Mouse (Mus musculus) cerebellum, adult 2 months (tissue): ENCODE results near the gene Akt1s1. TPM values are rescaled to one million over a fixed set of nuclear protein-coding genes. Genes with fewer than 3 reads are reported as not detected.

Source experiments
- DNase-seq, 2 experiments: peaks; one replicate each; pipeline ENCODE4 v3.0.0; 2021
- H3K27ac ChIP-seq: fragments of 200-500 bp; 2 replicates; pipeline ENCODE4 v1.5.1; 2012; ENCODE audit warnings: low read length, control low read depth, inconsistent platforms; ENCODE audit not compliant: insufficient read depth
- H3K27me3 ChIP-seq: fragments of 200-500 bp; 2 replicates; pipeline ENCODE4 v1.6.1; 2012; ENCODE audit warnings: inconsistent platforms, mild to moderate bottlenecking, low read length, moderate library complexity; ENCODE audit not compliant: control insufficient read depth, insufficient read depth
- H3K4me1 ChIP-seq: fragments of 200-500 bp; 2 replicates; pipeline ENCODE4 v1.6.1; 2011; ENCODE audit warnings: low read length; ENCODE audit not compliant: control insufficient read depth, insufficient read depth
- H3K4me3 ChIP-seq: fragments of 200-500 bp; replicated peaks from 2 replicates; pipeline ENCODE3; 2011; ENCODE audit warnings: mild to moderate bottlenecking, low read depth, low read length, control low read depth; ENCODE audit not compliant: insufficient read depth
- CTCF ChIP-seq: fragments of 200-500 bp; IDR thresholded peaks from 2 replicates; pipeline ENCODE4 v1.5.1; 2011; ENCODE audit warnings: low read depth, mild to moderate bottlenecking, control low read depth, low read length, moderate library complexity, borderline replicate concordance; ENCODE audit not compliant: insufficient read depth
- POLR2A ChIP-seq: fragments of 200-500 bp; IDR thresholded peaks from 2 replicates; pipeline ENCODE4 v1.6.1; 2011; ENCODE audit warnings: low read length, control low read depth, borderline replicate concordance; ENCODE audit not compliant: insufficient read depth
- WGBS: fragments of 180-500 bp; shearing (Covaris S2); methylation state at CpG from one replicate; pipeline ENCODE4 v1.1.7; 2018; 5-methylcytosine and 5-hydroxymethylcytosine counted together
- polyA plus RNA-seq: library from polyadenylated mRNA; depleted of rRNA; stranded (reverse); fragments of >200 nt; gene quantifications from 2 replicates; pipeline ENCODE4 v1.2.3, GENCODE M21; 2012

Akt1s1 gene
- polyA plus RNA-seq, 1 experiment, result 83.6 TPM

DNA sequence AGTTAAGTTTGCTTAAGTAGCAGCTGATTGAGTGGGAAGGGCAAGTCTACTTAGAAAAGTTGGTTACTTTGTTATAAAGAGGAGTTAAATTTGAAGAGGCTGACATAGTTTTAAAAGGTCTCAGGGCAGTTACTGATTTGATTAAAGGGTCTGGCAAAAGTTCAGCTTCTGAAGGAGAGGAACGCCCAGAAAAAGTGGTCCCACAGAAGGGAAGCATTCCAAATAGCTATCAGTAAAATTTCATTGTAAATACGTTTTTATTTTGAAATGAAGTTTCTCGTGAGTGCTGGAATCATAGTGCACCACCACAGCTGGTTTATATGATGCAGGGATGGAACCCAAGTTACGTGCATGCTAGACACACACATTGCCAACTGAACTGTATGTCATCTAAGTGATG is 16.0 kb upstream of the Akt1s1 start:
- TF ChIP-seq CTCF (no peak), POLR2A (no peak)
- 63% methylated on average over 4 of the region's 4 CpGs for WGBS

DNA sequence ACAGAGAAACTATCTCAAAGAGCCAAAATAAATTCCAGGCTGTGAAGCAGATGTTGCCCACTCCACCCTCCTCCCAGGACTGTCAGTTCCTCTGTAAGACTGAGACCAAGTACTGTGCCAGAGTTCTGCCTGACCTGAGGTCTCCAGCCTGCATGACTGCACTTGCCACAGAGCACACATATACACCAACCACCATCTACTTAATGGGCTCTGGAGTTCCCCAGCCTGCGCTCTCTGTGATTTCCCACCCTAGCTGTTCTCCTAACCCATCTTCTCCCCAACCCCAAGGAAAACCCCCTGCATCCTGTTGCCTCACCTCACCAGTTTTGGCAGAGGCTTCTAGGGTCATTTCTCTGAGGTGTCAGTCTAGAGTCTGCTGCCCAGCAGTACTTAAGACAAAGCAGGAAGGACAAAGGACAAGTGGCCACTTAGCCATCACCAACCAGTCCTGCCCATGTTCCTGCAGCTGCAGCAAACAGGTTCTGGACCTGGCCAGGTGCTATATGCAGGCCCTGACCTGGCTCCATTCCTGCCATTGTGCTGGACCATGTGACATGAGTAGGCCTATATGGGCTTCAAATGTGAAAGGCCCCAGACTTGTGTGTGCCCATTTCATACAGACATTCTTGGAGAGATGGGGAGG is 13.3 kb upstream of the Akt1s1 start:
- 100% methylated on average over 1 of the region's 1 CpGs for WGBS
- H3K27ac ChIP-seq, result no peak overlapping the region
- no peak overlapping the region for H3K4me3 ChIP-seq
- TF ChIP-seq CTCF (no peak), POLR2A (no peak)
- no peak for DNase-seq
- no peaks in the 10 kb centered on the region for H3K27me3 ChIP-seq
- no peaks in the 10 kb centered on the region; the same call in 1 of the 2 replicates for H3K4me1 ChIP-seq

More for the DNA sequence above, 16.0 kb upstream of the Akt1s1 start:
- Histone ChIP-seq H3K27me3 (no peaks in the 10 kb centered on the region), H3K4me3 (no peak overlapping the region), H3K27ac (no peak overlapping the region), H3K4me1 (no peaks in the 10 kb centered on the region)
- DNase-seq, result no peak

DNA sequence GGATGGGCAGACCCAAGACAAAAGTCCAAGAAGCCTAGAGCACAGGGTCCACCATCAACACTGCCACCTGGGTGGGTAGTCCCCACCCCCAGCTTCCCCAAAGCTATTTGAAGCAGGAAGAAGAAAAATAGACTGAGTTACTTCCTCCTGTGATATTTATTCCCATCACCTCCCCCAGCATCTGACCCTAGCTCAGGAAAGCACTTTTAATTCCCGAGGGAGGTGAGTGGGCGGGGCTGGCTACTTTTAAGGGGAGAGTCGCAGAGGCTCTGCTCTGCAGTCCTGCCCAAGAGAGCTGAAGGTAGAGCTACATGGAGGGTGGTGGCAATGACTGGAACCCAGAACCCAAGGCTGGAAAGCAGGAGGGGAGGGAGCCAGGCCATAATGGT is 12.8 kb upstream of the Akt1s1 start:
- WGBS, result 58% methylated on average over 3 of the region's 3 CpGs

DNA sequence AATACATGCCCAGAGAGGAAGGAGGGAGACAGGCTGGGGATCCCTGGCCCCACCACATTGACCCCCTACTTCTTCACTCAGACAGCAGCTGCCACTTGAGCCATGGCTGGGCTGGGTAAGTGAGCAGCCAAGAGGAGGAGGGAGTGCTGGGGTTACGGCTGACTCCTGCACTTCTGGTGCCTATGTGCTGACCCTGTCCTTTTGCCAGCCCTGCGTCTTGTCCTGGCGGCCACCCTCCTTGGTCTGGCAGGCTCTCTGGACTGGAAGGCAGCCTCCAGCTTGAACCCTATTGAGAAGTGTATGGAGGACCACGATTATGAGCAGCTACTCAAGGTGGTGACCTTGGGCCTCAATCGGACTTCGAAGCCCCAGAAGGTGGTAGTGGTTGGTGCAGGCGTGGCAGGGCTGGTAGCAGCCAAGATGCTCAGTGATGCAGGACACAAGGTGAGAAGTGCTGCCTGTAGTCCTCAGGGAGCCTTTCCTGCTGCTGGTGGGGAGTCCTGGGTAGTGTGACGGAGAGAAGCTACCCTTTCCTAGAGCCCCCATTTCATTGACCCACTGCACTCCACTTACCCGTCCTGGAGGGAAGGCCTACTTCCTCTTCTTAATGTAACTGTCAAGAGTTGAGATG is 12.3 kb upstream of the Akt1s1 start:
- no peak for DNase-seq
- Histone ChIP-seq H3K4me1 (no peaks in the 10 kb centered on the region; the same call in 1 of the 2 replicates), H3K27ac (no peak overlapping the region), H3K27me3 (no peaks in the 10 kb centered on the region), H3K4me3 (no peak overlapping the region)
- TF ChIP-seq POLR2A (no peak), CTCF (no peak)
- WGBS, result 56% methylated on average over 9 of the region's 9 CpGs

More for the DNA sequence above, 12.8 kb upstream of the Akt1s1 start:
- DNase-seq, result no peak
- Histone ChIP-seq H3K4me3 (no peak overlapping the region), H3K4me1 (no peaks in the 10 kb centered on the region; the same call in 1 of the 2 replicates), H3K27ac (no peak overlapping the region), H3K27me3 (no peaks in the 10 kb centered on the region)
- no peak for TF ChIP-seq CTCF
- TF ChIP-seq POLR2A, result no peak

DNA sequence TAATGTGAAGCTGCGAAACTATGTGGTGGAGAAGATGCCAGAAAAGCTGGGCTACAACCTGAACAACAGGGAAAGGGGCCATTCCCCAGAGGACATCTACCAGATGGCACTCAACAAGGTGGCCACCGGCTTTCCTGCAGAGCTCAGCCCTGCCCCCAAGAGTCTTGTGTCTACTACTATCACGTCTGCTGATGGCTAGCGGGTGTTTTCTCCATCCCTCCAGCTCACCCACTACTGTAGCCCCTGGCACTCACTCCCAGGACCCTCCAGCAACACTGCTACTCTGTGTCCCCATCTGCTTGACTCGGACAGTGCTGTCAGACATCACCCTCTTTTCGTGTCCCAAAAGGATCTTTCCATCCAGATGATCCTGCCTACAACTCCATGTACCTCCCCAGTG is 10.7 kb upstream of the Akt1s1 start:
- Histone ChIP-seq H3K27me3 (no peaks in the 10 kb centered on the region), H3K27ac (no peak overlapping the region), H3K4me3 (no peak overlapping the region), H3K4me1 (no peaks in the 10 kb centered on the region; the same call in 1 of the 2 replicates)
- no peak for TF ChIP-seq CTCF
- TF ChIP-seq POLR2A, result no peak
- WGBS, result 53% methylated on average over 6 of the region's 6 CpGs
- no peak for DNase-seq

DNA sequence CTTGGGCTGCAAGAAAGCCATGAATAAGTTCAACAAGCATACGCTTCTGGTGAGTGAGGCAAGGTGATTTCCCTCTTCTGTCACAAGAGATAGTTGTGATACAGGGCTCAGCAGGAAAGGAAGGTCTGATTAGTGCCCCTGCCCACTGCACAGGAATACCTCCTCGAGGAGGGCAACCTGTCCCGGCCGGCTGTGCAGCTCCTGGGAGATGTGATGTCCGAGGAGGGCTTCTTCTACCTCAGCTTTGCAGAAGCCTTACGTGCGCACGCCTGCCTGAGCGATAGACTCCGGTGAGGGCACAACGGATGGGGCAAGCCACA is 9.7 kb upstream of the Akt1s1 start:
- Histone ChIP-seq H3K4me1 (no peaks in the 10 kb centered on the region; the same call in 1 of the 2 replicates), H3K4me3 (no peak overlapping the region), H3K27me3 (no peaks in the 10 kb centered on the region), H3K27ac (no peak overlapping the region)
- 44% methylated on average over 11 of the region's 11 CpGs for WGBS
- no peak for TF ChIP-seq POLR2A
- TF ChIP-seq CTCF, result no peak
- no peak for DNase-seq

DNA sequence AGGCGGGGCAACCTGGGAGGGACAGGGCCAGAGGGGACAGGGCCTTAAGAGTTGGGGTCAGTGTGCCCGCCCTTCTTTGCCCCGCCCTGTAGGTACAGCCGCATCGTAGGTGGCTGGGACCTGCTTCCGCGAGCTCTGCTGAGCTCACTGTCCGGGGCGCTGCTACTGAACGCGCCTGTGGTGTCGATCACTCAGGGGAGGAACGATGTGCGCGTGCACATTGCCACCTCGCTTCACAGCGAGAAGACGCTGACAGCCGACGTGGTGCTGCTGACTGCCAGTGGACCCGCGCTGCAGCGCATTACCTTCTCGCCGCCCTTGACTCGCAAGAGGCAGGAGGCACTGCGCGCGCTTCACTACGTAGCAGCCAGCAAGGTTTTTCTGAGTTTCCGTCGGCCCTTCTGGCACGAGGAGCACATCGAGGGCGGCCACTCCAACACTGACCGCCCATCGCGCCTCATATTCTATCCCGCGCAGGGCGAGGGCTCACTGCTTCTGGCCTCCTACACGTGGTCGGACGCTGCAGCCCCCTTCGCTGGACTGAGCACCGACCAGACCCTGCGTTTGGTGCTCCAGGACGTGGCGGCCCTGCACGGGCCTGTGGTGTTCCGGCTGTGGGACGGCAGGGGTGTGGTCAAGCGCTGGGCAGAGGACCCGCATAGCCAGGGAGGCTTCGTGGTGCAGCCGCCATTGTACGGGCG is 9.2 kb upstream of the Akt1s1 start:
- TF ChIP-seq CTCF (no peak), POLR2A (no peak)
- peak in 1 of 2 experiments; percentile 29 for DNase-seq
- no peaks in the 10 kb centered on the region for H3K27me3 ChIP-seq
- no peaks in the 10 kb centered on the region; the same call in 1 of the 2 replicates for H3K4me1 ChIP-seq
- H3K27ac ChIP-seq, result no peak overlapping the region
- H3K4me3 ChIP-seq, result peak overlapping the region; percentile 1
- WGBS, result 8% methylated on average over 58 of the region's 58 CpGs

DNA sequence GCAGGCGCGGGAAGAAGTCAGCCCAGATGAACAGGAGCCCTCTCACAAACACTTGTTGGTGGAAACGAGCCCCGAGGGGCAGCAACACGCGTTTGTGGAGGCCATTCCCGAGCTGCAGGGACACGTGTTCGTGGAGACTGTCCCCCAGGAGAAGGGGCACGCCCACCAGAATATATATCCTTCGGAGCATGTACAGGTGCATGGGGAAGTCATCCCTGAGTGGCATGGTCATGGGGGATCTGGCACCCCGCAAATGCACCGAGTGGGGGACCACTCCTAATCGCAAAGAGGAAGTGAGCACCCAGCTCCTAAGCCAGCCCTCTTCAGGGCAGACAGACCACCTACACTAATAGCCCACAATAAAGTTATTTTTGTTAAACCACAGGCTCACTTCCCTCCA is 8.4 kb upstream of the Akt1s1 start:
- no peaks in the 10 kb centered on the region for H3K27me3 ChIP-seq
- H3K4me3 ChIP-seq, result no peak overlapping the region
- no peak for DNase-seq
- H3K27ac ChIP-seq, result no peak overlapping the region
- no peaks in the 10 kb centered on the region; the same call in 1 of the 2 replicates for H3K4me1 ChIP-seq
- TF ChIP-seq POLR2A (no peak; the same call in 1 of the 2 replicates), CTCF (no peak)
- 57% methylated on average over 14 of the region's 14 CpGs for WGBS
